Mouse (Mus musculus): ENCODE data around the gene Sesn3.

DNA sequence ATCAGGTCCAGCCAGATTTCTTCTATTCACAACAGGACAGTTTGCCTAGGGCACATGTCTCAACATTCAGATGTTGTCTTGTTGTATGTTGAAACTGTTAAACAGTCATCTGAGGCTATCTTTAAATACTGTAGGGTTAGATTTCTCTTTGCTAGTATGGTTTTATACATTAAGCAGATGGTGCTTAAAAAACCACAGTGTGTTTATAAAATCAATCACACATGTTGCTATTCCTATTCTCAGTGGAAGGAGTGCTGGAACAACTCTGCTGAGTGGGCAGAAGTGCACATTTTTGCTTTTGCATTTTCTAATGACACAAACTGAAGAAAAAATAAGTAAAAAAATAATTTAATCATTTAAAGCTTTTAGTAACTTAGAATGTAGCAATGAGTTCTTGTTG, 25.0 kb downstream of the Sesn3 start:
- TF ChIP-seq CTCF (IDR thresholded peaks at IDR 0.05; ENCODE audit: low read depth), result no peak
- no peak for TF ChIP-seq EP300 (optimal IDR thresholded peaks at IDR 0.05)
